Mouse (Mus musculus) lung, adult 2 months (tissue): ENCODE results near the gene Ninl.

ENCODE experiments used
- CTCF ChIP-seq: fragments of 200-500 bp; IDR thresholded peaks from 2 replicates; pipeline ENCODE4 v1.5.1; 2011; ENCODE audit warnings: mild to moderate bottlenecking, low read length, control low read depth; ENCODE audit not compliant: insufficient read depth
- POLR2A ChIP-seq: fragments of 200-500 bp; IDR thresholded peaks from 2 replicates; pipeline ENCODE4 v1.6.1; 2011; ENCODE audit warnings: low read depth, mild to moderate bottlenecking, control low read depth, low read length, borderline replicate concordance; ENCODE audit errors: extremely low read depth

DNA sequence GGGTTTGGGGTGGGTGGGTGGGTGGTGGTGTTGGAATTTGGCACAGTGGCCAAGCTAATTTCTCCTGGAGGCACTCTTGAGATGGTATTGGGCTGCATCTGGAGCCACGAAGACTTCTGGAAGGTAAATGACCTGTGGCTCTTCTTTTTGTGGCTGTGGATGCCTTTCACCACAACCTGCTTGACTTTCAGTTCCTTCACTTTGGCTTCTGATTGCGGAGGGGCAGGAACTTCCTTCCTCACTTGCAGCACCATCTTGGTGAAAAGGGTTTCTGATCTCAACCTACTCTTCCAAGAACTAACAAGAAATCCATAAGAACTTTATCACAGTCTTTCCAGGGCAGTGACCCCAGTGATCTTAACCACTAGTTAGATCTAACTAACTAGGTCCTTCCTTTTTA is 23.9 kb downstream of the Ninl start:
- TF ChIP-seq POLR2A, result no peak
- no peak for TF ChIP-seq CTCF
